Mouse (Mus musculus): Measurements from ENCODE around the gene Kctd7.

Kctd7 gene

DNA sequence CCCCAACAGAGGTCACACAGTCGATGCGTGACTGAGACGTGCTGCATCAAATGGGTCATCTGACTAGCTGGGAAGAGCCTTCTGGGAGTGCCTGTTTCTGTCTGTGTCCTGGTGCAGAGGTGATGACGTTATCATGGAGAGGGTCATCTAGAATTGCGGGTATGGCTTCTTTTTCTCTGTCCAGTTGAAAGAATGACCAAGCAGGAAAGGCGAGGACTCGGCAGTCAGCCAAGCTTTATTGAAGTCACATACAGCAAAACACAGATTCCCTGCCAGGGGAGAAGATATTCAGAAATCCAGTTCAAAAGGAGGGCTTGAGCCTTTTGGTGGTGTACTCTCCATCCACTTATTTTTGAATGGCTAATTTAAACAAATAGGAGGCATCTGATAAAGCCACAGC, 1.6 kb upstream of the Kctd7 start:
- in situ Hi-C loops (cut with MseI, MboI): no loop called here

DNA sequence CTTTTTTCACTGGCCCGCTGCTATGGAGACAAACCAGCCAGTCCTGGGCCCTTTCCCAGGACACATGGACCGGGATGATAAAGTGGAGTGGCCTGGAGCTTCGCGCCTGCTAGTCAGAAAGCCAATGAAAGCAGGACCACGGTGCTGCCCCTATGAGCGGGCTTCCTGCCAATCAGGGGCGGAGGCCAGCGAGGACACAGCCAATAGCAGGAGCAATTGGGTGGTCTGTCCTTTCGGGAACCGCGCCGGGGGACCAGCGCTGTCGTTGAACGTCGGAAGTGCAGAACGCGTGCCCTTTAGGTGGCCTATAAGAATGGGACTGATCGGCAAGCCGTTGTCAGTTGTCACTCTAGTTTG, 706 bp upstream of the Kctd7 start:
- in situ Hi-C loops (cut with MseI, MboI): no loop called here

DNA sequence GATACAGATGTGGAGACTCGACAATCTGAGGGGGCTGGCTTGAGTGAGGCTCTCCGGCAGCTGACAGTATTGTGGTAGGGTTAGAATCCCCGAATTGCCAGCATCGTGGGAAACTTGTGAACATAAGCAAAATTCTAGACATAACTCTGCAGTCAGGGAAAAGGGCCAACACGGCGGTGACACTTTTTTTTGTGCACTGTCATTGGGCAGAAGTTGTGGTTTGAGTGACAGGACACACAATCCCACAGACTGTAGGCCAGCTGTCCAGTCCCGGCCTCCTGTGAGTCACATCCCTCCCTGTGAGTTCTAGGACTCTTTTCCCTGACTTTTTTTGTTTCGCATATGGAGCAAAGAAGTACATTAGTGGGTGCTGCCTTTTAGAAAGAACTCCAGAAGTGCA, 1.3 kb downstream of the Kctd7 start:
- in situ Hi-C loops (cut with MseI, MboI): no loop called here

DNA sequence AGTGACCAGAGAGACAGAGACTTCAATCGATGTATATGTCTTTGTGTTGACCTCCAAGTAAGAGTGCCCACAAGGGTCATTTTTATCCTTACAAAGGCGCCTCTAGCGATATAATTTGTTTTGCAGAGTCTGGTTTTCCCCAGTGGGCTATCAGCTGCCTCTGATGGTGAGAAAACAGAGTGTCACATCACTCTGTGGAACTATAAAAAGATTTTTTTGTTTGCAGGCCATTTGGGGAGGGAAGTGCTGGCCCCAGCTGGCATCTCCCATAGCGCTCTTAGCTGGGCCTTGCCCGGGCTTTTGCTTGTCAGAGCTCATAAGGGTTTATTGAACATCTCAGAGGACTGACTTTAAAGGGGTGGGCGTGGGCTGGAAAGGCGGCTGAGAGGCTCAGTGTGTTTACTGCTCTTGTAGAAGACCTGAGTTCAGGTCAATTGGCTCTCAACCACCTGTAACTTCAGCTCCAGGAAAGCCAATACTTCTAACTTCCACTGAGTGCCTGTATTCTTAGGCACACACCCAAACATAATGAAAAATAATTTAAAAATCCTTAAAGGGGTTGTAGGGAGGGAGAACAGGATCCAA, 5.2 kb downstream of the Kctd7 start:
- in situ Hi-C loops (cut with MseI, MboI): no loop called here

DNA sequence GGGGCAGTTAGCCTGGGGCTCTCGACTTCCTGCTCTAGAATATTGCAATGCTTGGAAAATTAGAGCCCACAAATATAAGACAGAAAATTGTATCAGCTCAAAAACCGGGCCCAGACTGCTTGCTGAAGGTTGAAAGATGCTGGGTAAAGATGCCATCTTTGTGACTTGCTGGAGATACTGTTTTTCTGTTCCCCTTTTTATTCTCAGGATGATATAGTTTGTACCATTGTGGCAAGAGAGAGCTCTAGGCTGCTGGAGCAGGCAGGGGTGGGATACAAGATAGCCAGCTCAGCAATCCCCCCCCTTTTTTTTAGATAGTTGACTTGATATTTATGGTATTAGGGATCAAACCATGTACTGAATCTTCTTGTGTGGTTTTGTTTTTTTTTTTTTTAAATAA, 9.6 kb downstream of the Kctd7 start:
- in situ Hi-C loops (cut with MseI, MboI): no loop called here

DNA sequence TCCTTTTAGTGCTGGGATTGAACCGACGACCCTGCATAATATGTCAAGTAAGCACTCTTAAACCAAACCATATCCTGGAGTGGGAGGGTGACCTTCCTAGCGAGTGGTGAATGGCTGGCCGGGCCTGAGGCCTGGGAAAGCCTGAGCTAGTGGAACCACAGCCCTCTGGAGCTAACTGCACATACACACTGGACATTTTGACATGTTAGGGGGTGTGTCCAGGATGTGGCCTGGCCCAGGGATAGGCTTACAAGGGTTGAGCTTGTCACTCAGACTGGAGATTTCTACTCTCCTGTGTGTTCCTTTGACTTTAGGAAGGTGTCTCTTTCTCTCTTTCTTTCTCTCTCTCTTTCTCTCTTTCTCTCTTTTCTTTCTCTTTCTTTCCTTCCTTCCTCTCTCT, 13.9 kb downstream of the Kctd7 start:
- in situ Hi-C loops (cut with MseI, MboI): no loop called here

DNA sequence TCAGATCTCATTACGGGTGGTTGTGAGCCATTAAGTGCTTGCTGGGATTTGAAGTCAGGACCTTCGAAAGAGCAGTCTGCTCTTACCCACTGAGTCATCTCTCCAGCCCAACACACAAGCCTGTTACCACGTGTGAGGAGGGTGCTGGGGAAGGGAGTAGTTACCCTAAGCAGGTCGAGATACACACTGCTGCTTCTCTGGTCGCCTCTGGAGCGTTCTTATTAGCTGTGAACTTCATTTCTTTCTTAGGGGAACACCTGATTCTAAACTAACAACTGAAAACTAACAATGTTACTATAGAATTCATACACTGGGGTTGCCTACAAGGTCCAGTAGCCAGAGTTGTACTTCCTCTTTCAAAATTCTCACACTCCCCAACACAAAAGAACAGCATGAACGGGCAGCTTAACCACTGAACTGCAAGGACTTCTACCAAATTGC, 15.1 kb downstream of the Kctd7 start:
- in situ Hi-C loops (cut with MseI, MboI): no loop called here

DNA sequence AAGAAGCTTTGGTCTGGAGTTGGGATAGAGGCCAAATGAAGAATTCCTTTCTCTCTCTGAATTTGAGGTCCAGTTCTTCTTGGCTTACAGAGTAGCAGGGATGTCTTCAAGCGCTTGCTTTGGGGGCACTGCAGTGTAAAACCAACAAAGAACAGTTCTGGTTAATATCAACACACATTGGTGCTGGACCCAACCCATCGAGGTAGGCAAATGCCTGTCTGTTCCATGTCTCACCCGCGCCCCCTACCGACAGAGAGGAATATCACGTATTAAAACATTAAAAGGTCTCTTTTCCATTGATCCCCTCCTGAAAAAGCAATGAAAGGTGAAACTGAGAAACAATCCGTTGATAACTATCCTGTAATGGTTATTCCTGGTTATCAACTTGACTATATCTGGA, 19.0 kb downstream of the Kctd7 start:
- in situ Hi-C loops (cut with MseI, MboI): no loop called here

DNA sequence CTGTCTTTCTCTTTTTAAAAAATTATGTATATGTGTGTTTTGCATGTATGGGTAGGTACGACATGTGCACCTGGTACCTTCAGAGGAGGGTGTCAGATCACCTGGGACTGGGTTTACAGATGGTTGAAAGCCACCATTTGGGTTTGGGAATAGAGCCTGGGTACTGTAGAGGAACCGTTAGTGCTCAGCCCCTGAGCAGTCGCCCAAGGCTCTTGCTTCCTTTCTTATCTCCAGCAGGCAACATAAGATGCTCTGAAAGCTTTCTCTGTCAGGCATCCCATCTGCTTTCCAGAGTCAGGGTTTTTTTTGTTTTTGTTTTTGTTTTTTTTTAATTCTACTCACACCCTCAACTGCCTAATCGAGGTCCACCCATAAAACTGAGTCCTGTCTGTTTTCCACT, 20.6 kb downstream of the Kctd7 start:
- in situ Hi-C loops (cut with MseI, MboI): no loop called here

DNA sequence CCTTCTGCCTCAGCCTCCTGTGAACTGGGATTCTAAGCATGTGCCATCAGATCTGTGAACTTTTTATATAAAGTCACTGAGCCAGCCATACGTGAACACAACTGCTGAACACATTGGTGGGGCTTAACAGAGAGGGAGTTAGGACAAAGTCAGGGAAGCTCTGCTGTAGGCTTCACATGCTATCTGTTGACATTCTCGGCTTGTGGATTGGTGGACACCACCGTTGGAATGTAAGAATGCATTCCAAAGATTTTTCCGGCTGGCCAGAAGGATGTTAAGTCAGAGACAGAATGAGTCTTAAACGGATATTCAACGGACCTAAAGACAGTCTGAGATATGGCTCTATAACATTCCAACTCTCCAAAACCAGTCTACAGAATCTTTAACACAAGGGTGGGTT, 24.4 kb downstream of the Kctd7 start:
- in situ Hi-C loops (cut with MseI, MboI): no loop called here

DNA sequence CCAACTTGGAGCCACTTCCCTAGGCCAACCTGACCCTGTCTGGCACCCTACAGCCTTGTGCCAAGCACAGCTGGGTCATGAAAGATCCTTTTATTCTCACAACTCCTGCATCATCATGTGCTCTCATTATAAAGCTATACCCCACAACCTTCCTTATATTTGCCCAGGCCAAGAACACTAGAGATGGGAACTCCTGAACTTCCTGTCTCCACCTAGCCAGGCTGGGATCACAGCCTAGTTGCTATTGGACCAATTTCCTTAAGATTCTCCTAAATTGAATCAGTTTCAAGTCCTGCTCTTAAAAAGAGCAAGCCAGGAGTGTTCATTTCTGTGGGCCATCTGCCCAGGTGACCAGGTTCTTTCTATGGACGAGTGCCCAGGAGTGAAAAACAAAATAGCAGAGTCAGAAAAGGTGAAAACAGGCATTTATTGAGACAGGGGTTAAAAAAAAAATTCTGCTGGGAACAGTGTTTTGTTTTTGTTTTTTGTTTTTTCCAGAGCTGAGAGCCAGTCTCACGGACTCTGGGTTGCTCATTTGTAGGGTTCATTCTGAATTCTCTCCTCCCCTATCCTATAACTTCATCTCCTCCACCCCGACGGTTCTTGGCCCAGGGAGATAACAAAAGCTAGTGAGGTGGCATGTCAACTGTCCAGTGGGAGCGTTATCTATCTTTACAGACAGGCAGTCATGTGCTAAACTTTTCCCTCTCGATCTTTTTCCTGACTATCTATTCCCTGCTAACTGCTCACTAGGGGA, 26.2 kb downstream of the Kctd7 start:
- in situ Hi-C loops (cut with MseI, MboI): no loop called here

DNA sequence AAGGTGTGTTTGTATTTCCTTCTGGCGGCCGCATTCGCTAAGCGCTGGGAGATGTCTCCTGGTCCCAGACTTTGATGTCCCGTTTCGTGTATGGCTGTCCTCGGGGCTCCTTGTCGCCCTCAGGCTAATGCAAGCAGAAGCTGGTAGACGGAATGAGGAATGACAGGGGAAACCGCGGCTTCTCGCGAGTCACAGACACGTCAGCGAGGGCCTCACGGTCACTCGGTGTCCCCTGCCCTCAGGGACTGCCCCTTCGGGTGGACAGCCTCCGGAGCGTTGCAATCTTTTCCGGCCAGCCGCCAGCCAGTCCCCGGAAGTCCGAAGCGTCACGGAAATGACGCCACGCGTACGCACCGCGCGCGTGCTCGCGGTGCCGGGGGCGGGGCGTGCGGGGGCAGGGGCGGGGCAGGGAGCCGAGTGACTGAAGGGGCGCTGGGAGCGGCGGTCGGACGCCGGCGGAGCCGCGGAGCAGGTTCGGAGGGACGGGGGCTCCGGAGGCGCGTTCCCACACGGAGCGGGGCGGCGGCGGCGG, 26.8 kb downstream of the Kctd7 start, which contains the start of gene Rabgef1:
Rabgef1 (plus strand) TSS at position 376 of the 532 bp plus-strand sequence.
- in situ Hi-C loops (cut with MseI, MboI): no loop called here

DNA sequence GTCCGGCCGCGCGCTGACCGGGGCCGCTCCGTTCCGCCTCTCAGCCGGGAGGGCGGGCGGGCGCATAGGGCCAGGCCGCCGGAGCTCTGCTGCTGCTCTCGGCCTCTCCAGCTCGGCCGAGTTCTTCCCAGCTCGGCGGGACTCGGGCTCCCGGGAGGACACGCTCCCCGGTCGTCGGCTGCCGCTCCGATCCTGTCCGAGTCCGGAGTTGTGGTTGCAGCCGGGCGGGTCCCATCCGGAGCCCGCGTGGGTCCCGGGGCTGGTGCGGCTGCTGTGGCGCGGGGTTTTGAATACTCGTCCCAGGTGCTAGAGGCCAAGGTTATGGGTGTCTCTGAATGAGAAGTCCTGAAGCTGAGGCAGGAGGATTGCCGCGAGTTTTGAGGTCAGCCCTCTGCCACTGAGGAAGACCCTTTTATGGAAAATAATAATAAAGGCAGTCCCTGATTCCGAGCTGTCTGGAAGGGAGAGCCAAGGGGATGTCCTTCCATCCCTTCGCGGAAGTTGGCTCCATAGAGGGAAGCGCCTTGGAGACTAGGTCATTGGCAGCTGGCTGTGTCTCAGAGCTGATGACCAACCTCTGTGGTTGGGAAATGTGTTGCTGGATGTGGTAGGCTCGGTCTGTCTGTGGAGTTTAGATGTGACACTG, 27.4 kb downstream of the Kctd7 start:
- in situ Hi-C loops (cut with MseI, MboI): no loop called here

DNA sequence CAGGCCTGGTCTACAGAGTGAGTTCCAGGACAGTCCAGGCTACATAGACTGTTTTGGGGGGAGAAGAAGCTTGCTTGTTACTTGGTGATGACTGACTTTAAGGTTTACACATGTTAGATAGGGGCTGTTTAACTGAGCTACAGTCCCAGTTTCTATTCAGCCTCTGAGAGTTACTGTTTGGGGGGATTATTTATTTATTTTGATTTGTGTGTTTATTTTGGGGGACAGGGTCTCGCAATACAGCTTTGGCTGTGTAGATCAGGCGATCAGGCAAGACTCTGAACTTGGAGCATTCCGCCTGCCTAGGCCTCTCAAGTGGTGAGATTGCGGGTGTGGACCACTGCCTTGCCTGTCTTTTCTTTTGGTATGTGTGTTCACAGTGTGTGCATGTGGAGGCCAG, 28.4 kb downstream of the Kctd7 start:
- in situ Hi-C loops (cut with MseI, MboI): no loop called here

DNA sequence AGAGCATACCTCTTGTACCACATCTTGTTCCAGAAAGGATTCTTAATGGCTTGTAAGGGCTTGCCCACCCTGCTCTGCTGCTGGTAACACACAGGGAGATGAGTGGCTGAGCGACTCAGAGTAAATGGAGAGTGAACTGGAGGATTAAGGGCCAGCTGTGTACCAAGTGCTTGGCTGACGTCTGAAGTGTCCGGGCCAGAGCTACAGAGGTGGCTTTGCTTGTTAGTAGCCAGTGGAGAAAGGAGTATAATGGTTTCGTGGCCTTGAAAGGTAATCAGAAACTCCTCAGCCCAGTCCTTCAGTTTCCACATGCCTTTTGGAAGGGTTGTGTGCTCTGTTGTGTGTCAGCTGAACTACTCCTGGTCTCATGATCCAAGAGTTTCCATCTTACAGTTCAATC, 33.2 kb downstream of the Kctd7 start:
- in situ Hi-C loops (cut with MseI, MboI): no loop called here

DNA sequence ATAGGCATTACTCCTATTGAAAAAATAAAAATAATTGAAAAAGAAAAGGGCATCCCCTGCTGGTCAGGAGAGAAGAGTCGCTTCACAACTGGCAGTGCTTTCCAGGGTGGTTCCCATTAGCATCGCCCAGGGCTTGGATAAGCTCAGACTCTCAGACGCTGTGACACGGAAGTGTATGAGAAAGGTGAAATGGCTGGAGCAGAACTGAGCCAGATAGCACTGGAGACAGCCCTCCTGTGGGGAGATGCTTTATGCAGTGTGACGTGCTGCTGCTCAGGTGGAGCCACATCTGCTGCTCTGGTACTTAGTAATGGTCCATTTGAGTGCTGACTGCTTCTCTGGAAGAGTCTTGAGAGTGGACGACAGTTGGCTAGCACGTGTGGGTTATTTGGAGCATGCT, 35.7 kb downstream of the Kctd7 start:
- in situ Hi-C loops (cut with MseI, MboI): no loop called here

DNA sequence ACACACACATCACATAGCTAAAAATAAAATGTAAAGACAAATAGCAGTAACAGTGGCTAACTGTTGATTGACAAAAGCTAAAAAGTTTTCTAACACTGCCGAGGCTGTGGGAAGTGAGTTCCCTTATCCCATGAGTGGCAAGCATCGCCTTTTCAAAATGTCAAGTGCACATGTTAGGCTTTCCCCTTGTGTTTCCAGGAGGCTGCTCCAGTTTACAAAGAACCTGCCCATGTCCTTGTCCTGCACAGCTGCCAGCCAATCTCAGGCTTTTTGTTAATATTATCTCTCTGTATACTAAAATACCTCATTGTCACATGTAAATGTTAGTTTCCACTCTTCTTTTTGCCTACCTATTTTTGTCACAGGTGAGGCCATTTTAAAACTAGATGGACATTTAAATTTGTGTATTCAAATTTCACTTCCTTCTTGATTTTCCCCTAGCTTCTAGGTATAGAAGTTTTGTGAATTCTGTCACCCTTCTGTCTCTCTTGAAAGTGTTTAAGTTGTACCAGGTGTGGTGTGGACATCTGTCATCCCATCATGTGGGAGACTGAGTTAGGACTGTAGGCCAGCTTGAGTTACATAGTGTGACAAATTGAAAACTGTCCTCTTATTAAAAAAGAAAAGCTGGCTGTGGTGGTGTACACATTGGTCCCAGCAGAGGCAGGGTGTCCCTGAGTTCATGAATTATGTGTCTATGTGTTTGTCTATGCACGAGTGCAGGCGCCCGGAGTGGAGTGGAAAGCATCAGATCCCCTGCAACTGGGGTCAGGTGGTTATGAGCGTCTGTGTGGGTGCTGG, 37.3 kb downstream of the Kctd7 start:
- in situ Hi-C loops (cut with MseI, MboI): no loop called here

DNA sequence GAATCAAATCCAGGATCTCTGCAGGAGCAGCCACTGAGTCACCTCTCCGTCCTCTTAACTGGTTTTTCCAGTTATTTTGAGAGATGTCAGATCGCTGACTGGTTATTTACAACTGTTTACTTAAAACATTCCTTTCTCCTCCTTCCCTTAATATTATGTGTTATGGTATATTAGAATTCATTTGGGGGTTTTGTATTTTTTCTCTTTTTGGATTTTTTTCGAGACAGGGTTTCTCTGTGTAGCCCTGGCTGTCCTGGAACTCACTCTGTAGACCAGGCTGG, 37.8 kb downstream of the Kctd7 start:
- in situ Hi-C loops (cut with MseI, MboI): no loop called here

DNA sequence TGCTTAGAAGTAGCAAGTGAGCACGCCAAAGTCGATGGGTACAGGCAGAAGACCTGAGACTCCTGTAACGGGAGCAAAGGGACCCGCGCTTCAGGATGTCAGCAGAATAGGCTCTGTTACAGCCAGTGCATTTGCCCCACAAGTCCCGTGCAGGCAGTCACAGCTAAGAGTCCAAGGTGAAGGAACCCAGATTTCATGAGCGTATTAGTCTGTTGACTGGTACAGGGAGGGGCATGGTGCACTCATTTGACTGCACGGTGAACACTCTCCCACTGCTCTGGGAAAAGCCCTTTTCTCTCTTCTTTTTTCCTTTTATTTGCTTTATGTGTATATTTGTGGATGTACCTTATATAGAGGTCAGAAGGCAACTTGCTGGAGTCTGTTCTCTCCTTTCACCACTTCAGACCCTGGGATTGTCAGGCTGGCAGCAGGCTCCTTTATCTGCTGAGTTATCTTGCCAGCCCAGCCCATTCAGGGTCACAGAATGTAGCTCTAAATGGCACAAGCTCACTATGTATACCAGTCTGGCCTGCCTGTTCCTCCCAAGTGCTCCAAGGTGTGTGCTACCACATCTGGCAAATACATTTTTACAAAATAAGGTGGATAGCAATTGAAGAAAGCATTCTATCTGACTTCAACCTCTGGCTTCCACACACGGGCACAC, 39.7 kb downstream of the Kctd7 start:
- in situ Hi-C loops (cut with MseI, MboI): no loop called here

DNA sequence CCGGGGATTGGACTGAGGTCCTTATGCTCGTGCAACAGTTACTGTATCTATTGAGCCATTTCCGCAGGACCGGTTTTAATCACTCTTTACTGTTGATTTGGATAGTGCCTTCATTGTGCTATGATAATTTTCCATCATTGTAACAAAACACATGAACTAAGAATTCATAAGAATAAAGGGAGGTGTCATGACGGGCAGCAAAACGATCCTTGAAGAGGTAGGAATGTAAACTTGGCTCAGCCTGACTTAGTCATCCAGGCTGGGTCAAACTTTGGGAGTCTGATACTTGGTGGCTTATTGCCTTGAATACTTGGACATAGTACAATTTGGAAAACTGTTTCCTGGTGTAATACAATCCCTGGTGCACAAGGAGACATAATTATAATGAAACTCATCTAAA, 40.7 kb downstream of the Kctd7 start:
- in situ Hi-C loops (cut with MseI, MboI): no loop called here

DNA sequence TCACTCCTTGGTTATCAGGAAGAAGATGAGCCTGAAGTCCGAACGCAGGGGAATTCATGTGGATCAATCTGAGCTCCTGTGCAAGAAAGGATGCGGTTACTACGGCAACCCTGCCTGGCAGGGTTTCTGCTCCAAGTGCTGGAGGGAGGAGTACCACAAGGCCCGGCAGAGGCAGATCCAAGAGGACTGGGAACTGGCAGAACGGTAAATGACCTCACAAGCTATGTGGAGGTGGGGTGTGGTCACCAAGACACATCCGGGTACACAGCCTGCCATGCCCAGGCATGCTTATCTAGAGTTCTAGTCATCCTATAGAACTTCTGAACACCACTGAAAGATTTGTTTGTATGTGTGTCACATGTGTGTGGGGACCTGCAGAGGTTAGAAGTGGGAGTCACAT, 42.7 kb downstream of the Kctd7 start:
- in situ Hi-C loops (cut with MseI, MboI): no loop called here

DNA sequence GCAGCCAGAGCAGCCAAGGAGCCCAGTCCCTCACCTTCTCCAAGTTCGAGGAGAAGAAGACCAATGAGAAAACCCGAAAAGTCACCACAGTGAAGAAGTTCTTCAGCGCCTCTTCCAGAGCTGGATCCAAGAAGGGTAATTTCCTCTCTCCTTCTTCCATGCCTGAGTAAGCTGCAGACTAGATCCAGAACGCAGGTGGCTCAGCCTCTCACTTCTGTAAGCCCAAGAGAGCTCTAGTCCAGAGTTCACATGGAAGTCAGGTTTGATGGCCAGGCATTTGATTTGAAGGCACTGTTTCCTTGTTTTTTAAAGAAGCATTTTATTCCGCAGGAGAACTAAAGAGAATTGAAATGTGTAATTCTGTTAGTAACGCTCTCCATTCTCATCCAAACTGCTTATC, 46.2 kb downstream of the Kctd7 start:
- in situ Hi-C loops (cut with MseI, MboI): no loop called here
